Mouse (Mus musculus) gonadal fat pad, adult 2 months (tissue): Measurements from ENCODE around the gene Gpr25. TPM values are rescaled to one million over a fixed set of nuclear protein-coding genes. Genes with fewer than 3 reads are reported as not detected.
A peak's percentile ranks its signal among the peaks of the same experiment; 100 is the strongest.

Experiments used
- DNase-seq: peaks from one replicate; pipeline ENCODE4 v3.0.0-alpha.2; 2012; ENCODE audit warnings: low read depth
- polyA plus RNA-seq: library from polyadenylated mRNA; depleted of rRNA; stranded (reverse); fragments of >200 nt; gene quantifications from 2 replicates; pipeline ENCODE4 v1.2.3, GENCODE M21; 2012; rRNA removed

Gpr25 gene
- polyA plus RNA-seq, 1 experiment = not detected

DNA sequence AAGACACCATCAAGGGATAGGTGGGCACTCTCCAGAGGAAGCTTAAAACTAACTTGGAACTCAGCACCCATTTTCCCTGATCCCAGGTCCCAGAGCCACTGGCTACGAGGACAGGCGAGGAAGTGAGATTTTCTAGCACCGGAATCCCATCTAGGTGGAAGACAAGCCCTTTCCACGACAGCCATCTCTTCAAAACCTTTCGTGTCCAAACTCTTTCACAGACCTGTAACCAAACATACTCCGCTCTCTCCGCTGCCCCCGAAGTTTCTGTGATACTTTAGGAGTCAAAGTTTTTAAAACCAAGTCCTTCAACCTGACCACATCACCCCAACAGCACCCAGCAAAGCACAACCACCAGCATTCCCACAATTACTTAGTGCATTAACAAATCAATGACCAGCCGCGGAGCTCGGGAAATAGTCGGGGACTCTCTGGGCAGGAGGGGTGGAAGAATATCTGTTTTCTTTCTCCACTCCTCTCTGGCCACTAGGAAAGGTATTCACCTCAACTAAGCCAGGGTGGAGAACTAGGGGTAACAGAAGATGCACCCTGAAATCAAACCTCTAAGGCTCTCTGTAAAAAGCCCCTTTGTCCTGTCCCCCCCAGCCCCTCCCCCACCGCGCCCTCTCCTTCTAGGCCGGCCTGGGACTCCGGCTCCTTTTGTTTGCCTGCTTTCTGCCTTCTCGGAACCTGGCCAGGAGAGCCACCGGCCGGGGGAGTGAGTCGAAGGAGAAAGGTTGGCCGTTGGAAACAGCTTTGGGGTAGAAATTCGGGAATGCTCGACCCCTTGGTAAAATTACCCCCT lies 27.5 kb downstream of the Gpr25 start:
- no peak for DNase-seq

- no peak for DNase-seq
Observed at GRCm38 (mm10) chr1:136232285-136232926, 28.3 kb downstream of the Gpr25 start.

- DNase-seq = no peak
Observed at GRCm38 (mm10) chr1:136231596-136231995, 29.1 kb downstream of the Gpr25 start.

DNA sequence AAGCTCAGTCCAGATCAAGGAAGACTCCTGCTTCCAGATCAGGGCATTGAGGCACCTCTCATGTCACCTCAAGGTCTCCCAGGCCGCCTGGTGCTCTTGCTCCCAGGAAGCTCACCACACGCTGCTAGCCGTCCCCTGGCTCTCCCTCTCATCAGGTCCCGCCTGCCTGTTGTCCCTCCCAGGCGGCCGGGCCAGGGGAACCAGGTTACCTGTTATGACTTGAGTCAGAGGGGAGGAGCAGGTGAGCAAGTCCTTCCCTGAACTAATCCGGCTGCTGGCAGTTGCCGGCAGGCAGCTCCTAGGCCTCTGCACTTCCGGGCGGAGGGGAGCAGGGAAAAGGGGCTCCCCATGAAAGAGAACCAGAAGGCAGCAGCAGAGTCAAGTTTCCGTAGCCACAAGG lies 30.5 kb downstream of the Gpr25 start:
- no peak for DNase-seq

- DNase-seq = no peak
Observed at GRCm38 (mm10) chr1:136229040-136229373, 31.7 kb downstream of the Gpr25 start.

DNA sequence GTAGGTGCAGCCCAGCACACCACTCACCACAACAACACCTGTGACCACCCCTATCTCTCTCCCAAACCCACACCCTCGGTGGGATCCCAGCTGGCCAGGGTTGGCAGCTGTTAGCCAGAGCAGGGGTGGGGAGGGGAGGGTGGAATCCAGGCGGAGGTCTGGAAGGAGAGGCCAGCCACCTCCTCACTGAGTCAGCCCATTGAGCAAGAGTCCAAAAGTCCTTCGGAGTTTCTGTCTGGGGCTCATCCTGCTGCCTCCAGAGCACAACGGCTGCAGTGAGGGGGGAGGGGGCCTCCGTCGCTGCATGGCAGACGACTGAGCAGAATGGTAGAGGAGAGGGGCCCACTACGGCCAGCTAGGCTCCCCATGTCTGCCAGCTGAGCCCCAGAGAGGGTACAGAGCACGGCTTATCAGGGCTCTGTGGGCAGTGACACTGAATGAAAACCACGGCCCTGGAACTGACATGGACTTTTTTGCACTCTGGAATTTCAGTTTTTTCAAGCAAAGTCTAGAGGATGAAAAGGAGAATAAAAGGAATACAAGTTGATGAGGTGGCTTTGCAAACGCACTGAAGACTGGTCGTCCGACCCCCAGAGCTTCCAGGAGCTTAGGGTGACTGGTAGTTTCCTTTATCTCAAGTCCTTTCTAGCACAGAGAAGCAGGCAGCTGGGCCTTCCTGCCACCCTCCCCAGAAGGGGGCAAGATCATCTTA lies 32.2 kb downstream of the Gpr25 start:
- DNase-seq = no peak

DNA sequence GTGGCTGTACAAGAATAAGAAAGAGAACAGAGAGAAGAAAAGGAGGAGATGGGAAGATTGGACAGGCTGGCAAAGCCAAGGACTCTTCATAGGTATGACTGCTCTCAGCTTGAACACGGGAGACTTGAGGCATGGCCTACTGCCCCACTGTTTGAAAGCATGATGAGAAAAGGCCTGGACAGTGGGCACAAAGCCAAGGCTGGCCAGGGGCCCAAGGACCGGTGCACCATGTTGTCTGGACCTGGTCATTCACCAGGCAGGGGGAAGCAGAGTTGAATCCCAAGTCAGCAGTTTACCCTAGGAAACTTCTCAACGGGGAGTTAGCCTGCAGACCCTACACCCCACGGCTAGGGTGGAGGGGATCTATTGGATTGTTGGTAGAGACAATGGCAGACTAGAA lies 32.8 kb downstream of the Gpr25 start:
- no peak for DNase-seq

- DNase-seq = no peak
Observed at GRCm38 (mm10) chr1:136226626-136227025, 34.0 kb downstream of the Gpr25 start.

DNA sequence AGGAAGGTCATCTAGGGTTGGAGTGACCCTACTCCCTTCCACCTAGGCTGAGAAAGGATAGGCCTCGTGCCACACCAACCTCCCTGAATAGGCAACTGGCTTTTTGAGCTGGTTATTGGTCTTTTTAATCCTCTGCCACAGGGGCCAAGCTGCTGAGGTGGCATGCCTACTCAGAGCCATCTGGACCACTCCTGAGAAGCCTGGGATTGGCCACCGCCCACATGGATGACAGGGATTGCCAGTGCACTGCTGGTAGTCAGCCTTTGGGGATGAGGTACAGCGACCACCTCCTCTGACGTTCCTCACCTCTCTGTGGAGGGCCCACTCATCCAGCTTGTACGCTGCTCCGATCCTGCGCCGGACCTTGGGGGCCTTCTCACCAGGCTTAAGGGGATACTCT lies 34.8 kb downstream of the Gpr25 start:
- DNase-seq = no peak

DNA sequence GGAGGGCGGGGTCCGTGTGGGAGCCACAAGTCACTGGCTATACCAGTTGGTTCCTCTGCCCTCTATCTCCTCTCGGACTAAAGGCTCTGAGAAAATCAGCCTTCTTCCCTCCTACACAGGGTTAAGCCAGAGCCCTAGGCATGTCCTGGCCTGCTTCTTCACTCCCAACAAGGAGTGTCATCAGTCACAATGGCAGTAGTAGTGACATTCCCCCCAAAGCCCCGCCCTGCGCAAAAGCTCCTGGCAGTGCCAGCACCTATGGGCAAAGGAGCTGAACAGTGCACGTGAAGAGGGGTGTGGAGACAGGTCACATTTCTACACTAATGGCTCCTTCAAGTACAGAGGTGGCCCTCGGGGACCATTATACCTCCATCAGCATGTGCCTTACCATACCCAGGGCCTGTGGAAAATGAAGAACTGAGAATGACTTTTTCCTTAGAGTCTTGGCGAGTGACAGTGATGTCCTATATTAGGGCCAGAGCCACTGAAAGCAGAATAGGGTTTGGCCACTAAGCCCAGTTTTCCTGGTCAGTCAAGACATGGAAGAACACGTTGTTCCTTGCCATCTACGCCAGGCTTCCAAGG lies 36.8 kb downstream of the Gpr25 start:
- DNase-seq = peak; percentile 98

DNA sequence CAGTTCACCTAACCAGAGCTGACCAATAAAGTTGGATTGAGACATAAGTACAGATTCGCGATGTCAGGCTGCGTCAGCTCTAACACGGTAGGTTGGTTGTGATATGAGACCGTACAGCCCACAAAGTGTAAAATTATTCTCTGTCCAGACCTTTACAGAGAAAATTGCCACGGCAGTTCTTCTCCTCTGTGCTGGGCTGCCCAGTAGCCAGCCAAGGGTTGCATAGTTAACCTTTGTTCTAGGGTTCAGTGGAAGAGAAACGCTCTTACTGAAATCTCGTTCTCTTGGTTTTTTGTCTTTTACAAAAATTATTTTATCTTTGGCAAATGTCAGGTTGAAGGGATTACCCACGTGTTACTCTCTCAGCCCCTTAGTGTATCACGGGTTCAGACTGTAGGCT lies 38.3 kb downstream of the Gpr25 start:
- DNase-seq = no peak

DNA sequence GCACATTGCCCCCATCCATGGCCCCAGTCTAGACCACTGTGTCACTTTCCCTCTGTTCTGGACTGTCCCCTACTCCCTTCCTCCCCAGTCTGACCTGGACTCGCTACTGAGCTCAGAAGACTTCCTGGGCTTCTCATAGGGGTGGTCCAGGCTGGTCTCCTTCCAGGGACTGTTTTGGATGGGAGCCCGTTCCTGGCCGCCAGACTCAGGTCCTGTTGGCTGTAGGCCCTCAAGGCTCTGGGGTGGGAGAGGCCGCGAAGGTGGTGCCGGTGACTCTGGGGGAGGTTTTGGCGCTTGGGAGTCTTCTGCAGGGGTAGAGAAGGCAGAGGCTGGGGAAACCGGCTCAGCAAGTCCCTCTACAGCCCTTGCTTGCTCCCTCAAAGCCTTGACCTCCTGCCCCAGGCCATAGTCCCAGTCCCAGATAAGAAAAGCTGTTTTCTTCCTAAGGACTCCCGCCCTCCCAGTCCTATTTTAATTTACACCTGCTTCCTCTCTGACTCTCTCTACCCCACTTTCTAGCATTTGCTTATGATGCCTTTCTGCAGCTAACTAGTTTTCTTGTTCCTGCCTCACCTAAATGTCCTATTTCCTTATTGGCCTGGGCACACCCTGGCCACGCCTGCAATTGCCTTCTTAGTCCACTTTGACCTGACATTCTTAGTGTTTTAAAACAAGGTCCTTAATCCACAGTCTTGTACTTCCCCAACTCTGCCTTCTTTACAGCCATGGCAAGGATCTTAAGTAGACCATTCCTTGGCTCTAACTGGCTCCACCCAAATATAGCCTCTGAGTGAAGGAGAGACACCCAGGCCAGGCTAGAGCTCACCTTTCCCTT lies 40.4 kb downstream of the Gpr25 start:
- DNase-seq = no peak

- DNase-seq = no peak
Observed at GRCm38 (mm10) chr1:136214304-136214703, 46.4 kb downstream of the Gpr25 start.

GRCm38 (mm10) chr1:136212803-136213202 lies 47.9 kb downstream of the Gpr25 start, which contains the start of gene Mroh3:
Mroh3 (minus strand) TSS chr1:136212828.
- no peak for DNase-seq

Other genes starting within 250 kb of the Gpr25 start
- not detected in 2 replicates for gene Ascl5, start 210.1 kb downstream of the Gpr25 start, polyA plus RNA-seq
- gene Cacna1s, start 208.1 kb downstream of the Gpr25 start, polyA plus RNA-seq = 0.09 and 0.30 TPM in 2 replicates
- gene Kif21b, start 129.5 kb downstream of the Gpr25 start, polyA plus RNA-seq = 2.3 and 4.8 TPM in 2 replicates
- gene Mroh3, start 48.0 kb downstream of the Gpr25 start, polyA plus RNA-seq = 0.16 and 0.70 TPM in 2 replicates
- 14.8 and 15.9 TPM in 2 replicates for gene Inava, start 26.6 kb downstream of the Gpr25 start, polyA plus RNA-seq
- gene Camsap2, start 85.2 kb upstream of the Gpr25 start, polyA plus RNA-seq = 5.5 and 9.2 TPM in 2 replicates
- gene Ddx59, start 154.4 kb upstream of the Gpr25 start, polyA plus RNA-seq = 4.2 and 5.3 TPM in 2 replicates
- 0.05 and 0.14 TPM in 2 replicates for gene Kif14, start 205.5 kb upstream of the Gpr25 start, polyA plus RNA-seq